Mouse (Mus musculus) urinary bladder, postnatal 4 days (tissue): ENCODE measurements around the gene Adamts9.

Experiments
- DNase-seq, 2 experiments: peaks; one replicate each; pipeline ENCODE4 v3.0.0; 2021 to 2022; ENCODE audit warnings: low spot score in 2 of 2

Adamts9 gene

GRCm38 (mm10) chr6:92727351-92727986, 215.8 kb downstream of the Adamts9 start:
- DNase-seq, result no peak

- no peak for DNase-seq
Measured at GRCm38 (mm10) chr6:92726121-92726520, 217.2 kb downstream of the Adamts9 start.

- no peak for DNase-seq
Measured at GRCm38 (mm10) chr6:92724394-92724793, 218.9 kb downstream of the Adamts9 start.
